Mouse (Mus musculus) C3H10T1/2 (cell line): ENCODE measurements around the gene Ccdc124. TPM values are rescaled to one million over a fixed set of nuclear protein-coding genes. Genes with fewer than 3 reads are reported as not detected.

ENCODE experiments used
- polyA plus RNA-seq, 2 experiments: library from polyadenylated mRNA; unstranded; fragments of >200 nt; fragmentation: generic; extraction: Trizol; gene quantifications; one replicate each; pipeline ENCODE4 v1.2.1; 2012; ENCODE audit warnings: missing spikeins in 2 of 2

Ccdc124 gene
- polyA plus RNA-seq = 100 to 1,000 TPM in 1 of 2 experiments, 10 to 100 TPM in 1; 80.3 to 212 TPM

DNA sequence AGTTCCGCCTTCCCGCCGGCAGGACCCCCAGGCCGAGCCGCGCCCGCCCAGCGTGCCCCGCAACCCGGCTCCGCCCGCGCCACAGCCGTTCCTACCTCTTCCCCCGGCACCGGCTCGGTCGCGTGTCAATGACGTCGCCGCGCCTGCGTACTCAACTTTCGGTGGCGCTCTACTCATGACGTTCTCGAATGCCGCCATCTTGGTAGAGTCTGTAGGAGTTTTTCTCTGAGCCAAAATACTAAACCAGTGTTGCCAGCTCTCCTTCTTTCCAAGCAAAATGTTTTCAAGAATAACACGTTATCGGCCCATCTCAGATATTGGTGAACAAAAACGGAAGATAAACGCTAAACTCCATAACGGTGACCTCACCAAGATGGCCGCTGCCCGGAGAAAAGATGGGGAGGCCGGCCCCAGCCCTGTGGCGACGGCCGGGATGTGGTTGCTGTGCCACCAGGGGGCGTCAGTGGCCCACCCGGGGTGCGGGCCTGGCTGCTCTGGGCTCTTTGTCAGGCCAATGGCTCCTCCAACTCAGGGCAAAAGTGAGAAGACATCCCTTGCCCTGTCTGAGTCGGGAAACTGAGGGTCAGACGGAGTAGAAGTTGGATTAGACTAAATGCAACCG is at the start of gene Ccdc124:
Gene Ccdc124, minus strand, starts transcription at position 572 of the 622 bp plus-strand sequence.

DNA sequence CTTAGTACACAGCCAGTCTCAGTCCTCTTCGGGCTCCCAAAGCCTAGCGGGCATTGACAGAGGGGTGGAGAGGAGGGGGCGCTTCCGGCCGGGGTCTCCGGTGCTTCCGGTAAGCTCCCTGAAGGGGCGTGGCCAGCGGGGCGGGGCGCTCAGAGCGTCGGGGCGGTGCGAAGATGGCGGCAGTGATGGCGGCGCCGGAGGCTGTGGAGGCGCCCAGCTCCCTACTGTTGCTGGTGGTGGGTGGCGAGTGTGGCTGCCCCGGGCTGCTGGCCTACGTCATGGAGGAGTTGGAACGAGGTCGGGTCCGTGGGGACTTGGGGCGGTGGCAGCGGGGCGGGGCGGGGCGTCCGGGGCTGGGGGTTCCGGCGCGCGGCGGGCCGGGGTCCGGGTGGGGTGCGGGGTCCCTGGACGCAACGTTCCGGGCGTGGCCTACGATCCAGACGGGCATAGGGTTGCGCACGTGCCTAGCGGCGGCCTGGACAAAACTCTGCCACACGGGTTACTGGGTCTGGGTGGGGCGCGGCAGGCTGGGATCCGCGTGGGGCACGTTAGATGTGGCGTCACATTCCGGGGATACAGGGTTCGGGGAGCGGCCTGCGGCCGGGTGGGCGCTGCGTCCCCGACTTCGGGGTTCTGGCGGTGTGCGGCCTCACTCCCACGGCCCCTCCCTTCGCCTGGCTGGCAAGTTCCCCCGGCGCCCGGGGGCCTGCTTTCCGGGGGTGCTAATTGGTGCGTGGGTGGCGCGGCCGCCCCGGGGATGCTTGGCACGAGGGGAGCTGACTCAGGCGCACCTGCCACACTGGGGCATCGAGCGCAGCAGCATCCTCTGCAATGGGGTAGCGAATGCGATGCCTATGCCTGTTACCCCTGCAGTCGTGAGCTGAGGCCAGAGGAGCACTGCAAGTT is 32.3 kb upstream of the Ccdc124 start, which contains the start of gene Map1s:
Gene Map1s, plus strand, starts transcription at position 102 of the 906 bp plus-strand sequence.

DNA sequence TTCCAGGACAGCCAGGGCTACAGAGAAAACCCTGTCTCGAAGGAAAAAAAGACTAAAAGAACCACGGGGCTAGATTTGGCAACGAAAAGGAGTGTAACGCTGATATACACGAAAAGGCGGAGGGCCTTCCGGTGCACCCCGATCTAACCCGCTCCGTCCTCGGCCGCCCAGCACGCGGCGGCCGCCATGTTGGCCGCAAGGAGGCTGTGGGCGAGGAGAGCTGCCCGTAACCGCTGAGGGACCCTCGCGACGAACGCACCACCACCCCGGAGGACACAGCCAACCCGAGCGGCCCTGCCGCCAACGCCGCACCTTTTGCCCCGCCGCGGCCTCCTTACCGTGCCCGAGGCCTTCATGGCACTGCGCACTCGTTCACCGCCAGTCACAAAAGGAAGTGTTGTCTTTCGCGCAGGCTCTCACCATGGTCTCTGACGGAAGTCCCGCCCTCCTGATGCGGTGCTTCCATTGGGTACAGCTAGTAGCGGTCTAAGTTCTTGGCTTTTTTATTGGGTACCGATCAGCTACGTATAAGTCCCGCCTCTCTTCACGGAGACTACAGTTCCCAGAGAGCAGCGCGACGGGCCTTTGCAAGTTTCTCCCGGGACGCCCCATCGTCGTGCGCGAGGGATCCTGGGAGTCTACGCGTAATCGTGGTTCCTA is 23.4 kb upstream of the Ccdc124 start, which contains the start of gene Rpl18a:
Gene Rpl18a, minus strand, starts transcription at position 392 of the 660 bp plus-strand sequence.

DNA sequence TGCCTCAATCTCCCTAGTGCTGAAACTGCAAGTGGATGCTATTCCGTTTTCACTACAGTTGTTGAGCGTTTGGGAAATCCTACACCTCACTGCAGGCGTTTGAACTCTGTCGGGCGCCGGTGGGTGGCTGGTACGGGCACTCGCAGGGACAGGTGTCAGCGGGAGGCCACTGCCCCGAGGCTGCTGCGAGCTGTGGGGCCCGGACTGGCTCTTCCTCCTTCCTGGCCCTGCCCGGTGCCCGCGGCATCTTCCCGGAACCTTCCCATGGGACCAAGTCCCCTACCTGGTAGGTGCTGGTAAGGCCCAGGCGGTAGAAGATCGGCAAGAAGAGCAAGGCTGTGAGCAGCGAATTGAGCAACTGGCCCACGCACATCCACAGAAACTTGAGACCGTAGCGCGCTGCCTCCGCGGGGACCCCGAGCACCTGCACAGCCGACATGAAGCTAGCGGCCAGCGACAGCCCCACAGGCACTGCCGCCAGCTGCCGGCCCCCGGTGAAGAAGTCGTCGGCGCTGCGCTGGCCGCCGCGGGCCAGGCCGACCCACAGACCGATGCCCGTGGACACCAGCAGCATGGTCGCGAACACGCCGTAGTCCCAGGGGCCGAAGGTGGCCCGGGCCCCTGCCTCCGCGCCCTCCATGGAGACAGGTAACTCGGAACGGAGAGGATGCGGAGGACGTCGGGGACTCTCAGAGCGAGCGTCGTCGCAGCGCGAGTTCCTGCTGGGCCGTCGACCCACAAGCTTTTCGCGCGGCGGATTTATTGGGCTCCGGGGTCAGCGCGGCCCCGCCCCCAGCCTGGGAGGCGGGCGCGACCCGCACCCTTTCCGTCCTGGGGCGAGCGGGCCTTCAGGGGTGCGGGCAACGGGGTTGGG is 18.5 kb upstream of the Ccdc124 start, which contains the start of gene Slc5a5:
Gene Slc5a5, minus strand, starts transcription at position 736 of the 874 bp plus-strand sequence.

DNA sequence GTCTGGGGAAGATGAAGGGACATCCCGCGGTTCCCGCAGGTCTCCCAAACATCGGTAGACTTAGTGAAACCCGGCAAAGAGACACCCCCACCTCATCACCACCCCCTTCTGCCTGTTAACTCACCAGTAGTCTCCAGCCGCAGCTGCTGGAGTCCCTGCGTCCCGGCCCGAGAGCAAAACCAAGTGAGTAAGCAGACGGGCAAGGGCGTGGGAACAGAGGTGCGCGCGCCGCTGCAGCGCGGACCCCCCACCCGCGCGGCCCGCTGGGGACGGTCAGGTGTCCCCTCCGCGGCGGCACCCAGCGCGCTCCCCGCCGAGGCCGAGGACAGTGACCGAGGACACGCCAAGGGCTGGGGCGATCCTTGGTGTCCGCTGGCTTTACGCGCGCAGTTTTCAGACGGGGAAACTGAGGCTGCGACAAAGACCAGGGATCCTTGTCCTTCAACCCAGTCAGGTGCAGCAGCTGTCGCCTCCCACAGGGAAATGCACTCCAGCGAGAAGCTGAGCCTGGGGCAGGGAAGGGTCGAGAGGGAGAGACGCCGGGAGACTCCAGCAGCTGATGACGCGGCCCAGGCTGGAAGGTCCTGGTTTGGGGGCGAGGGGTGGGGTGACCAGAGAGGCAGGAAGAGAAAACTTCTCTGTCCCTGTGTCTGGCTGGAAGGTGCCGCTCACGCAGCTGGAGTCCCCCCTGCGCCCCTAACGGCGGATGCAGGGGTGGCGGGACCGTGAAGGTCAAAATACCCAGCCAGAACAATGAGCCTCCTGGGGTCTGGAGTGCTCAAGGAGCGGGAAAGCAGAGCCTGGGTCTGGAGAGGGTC is 10.7 kb downstream of the Ccdc124 start, which contains the start of gene Kcnn1:
Gene Kcnn1, minus strand, starts transcription at position 435 of the 818 bp plus-strand sequence.

DNA sequence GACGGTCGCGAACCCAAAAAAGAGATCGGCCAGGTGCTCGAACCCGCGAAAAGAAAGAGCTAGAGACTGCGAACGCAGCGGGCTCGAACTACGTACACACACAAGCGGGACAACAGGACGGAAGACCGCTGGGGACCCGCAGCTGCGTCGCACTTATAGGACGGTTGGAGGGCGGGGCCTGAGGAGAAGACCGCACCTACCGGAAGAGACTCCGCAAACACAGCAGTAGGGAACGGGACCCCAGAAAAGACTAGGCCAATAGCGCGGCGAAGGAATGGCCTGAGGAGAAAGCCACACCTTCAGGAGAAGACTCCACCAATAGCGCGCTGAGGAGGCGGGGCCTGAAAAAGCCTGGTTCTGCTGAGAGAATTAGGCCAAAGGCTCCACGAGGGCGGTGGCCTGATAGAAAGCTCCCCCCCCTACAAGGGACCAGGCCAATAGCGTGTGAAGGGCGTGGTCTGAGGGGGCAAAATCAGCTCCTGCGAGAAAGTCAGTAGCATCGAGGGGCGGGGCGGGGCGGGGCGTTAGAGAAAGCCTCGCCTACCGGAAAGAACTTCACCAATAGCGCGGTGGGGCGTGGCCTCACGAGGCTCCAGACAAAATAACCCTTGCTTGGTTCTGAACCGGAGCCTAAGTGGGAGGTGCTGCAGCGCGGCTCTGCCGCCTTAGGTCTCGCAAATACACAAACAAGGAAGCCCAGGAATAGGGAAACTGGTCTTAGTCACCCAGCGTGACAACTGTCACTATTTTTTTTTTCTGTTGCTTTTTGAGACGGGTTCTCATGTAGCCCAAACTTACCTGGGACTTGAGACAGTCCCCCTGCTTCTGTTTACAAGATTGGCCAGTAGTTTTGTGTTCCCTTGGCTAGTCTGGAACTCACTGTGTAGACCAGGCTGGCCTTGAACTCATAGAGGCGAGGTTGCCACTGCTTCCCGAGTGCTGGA is 34.1 kb downstream of the Ccdc124 start, which contains the start of gene Arrdc2:
Gene Arrdc2, minus strand, starts transcription at position 313 of the 944 bp plus-strand sequence.

Other genes starting within 250 kb of the Ccdc124 start
- gene Gdf15, start 241.5 kb downstream of the Ccdc124 start, polyA plus RNA-seq = under 1 TPM; 0.27 to 0.47 TPM
- gene Pgpep1, start 213.5 kb downstream of the Ccdc124 start, polyA plus RNA-seq = 10 to 100 TPM; 20.7 to 45.2 TPM
- 100 to 1,000 TPM; 194 to 446 TPM for gene Lsm4, start 200.7 kb downstream of the Ccdc124 start, polyA plus RNA-seq
- gene Jund, start 175.0 kb downstream of the Ccdc124 start, polyA plus RNA-seq = 100 to 1,000 TPM in 1 of 2 experiments, 10 to 100 TPM in 1; 87.4 to 175 TPM
- gene Iqcn, start 170.5 kb downstream of the Ccdc124 start, polyA plus RNA-seq = under 1 TPM; under 0.01 to 0.04 TPM
- under 1 TPM; 0.04 to 0.15 TPM for gene Gm3336, start 155.4 kb downstream of the Ccdc124 start, polyA plus RNA-seq
- under 1 TPM; 0.01 to 0.04 TPM for gene Pde4c, start 150.2 kb downstream of the Ccdc124 start, polyA plus RNA-seq
- 10 to 100 TPM in 1 of 2 experiments, 1 to 10 TPM in 1; 7.4 to 25.3 TPM for gene Rab3a, start 119.3 kb downstream of the Ccdc124 start, polyA plus RNA-seq
- gene Mpv17l2, start 113.0 kb downstream of the Ccdc124 start, polyA plus RNA-seq = 100 to 1,000 TPM in 1 of 2 experiments, 10 to 100 TPM in 1; 80.0 to 154 TPM
- gene Pik3r2, start 97.2 kb downstream of the Ccdc124 start, polyA plus RNA-seq = 100 to 1,000 TPM in 1 of 2 experiments, 10 to 100 TPM in 1; 43.0 to 149 TPM
- 10 to 100 TPM in 1 of 2 experiments, 1 to 10 TPM in 1; 10.0 to 26.6 TPM for gene Mast3, start 68.9 kb downstream of the Ccdc124 start, polyA plus RNA-seq
- gene Il12rb1, start 65.5 kb downstream of the Ccdc124 start, polyA plus RNA-seq = under 1 TPM; 0.30 to 0.48 TPM
- gene Arrdc2, start 34.2 kb downstream of the Ccdc124 start, polyA plus RNA-seq = 10 to 100 TPM in 1 of 2 experiments, 1 to 10 TPM in 1; 1.1 to 13.3 TPM
- 1 to 10 TPM; 1.0 to 8.4 TPM for gene Kcnn1, start 10.7 kb downstream of the Ccdc124 start, polyA plus RNA-seq
- gene Slc5a5, start 18.8 kb upstream of the Ccdc124 start, polyA plus RNA-seq = under 1 TPM; 0.06 to 0.31 TPM
- gene Rpl18a, start 23.5 kb upstream of the Ccdc124 start, polyA plus RNA-seq = over 10,000 TPM in 1 of 2 experiments, 1,000 to 10,000 TPM in 1; 6,240 to 13,562 TPM
- 10 to 100 TPM; 34.0 to 47.7 TPM for gene Map1s, start 32.0 kb upstream of the Ccdc124 start, polyA plus RNA-seq